Comparison of ENCODE assay signal across 9 mouse cellular contexts in genomic region chr5:122951056-122951912, GRCm38 (mm10). TPM values are rescaled to one million over a fixed set of nuclear protein-coding genes. Genes with fewer than 3 reads are reported as not detected.
DNase-seq lines count a peak whose midpoint lies in the region; ATAC-seq lines count a peak whose summit lies in the region.
"Had no signal": no experiment of that assay in that cellular context is flagged by ENCODE, and none has a peak within 500 bp of the region (broad histone marks: within the 10 kb centered on the region; RNA-seq: fewer than 3 reads in every experiment).

No protein-coding gene starts in this region.

- peak overlapping the region; percentile 47 for H3K4me3 ChIP-seq in embryonic facial prominence, embryonic 13.5 days
- H3K4me3 ChIP-seq in heart, embryonic 13.5 days, result peak overlapping the region; percentile 57
- H3K4me3 ChIP-seq in kidney, embryonic 14.5 days (ENCODE audit: low read length), result peak overlapping the region; percentile 41
- peak overlapping the region; percentile 47 for H3K4me3 ChIP-seq in liver, embryonic 13.5 days (replicated peaks)

- DNase-seq in urinary bladder, adult 18-20 months (ENCODE audit: low spot score in 2 of 2), result peak; percentile 46 to 49
- DNase-seq in urinary bladder, postnatal 25 days (ENCODE audit: low spot score), result no peak
- DNase-seq in liver, embryonic 13.5 days, result peak; percentile 8
- peak; percentile 83 for DNase-seq in splenic B cell, adult 2 months (ENCODE audit: low read depth, low spot score)

- WGBS in embryonic facial prominence, embryonic 13.5 days, result 2% methylated on average over 30 of the region's 30 CpGs
- WGBS in heart, embryonic 13.5 days, result 5% methylated on average over 30 of the region's 30 CpGs
- 6% methylated on average over 30 of the region's 30 CpGs for WGBS in kidney, embryonic 14.5 days
- 18% methylated on average over 30 of the region's 30 CpGs for WGBS in liver, embryonic 13.5 days (ENCODE audit: insufficient replicate concordance)

- 0 out of 2 replicates have a peak, but pooled peaks have one; percentile 16 for ATAC-seq in embryonic facial prominence, embryonic 13.5 days (ENCODE audit: insufficient number of reproducible peaks, insufficient read depth, low FRiP score, low TSS enrichment, low read depth)
- peak; percentile 39; the same call in 1 of the 2 replicates for ATAC-seq in heart, embryonic 13.5 days (ENCODE audit: extremely low read depth, insufficient number of reproducible peaks, low FRiP score, low TSS enrichment)
- peak; percentile 69 for ATAC-seq in kidney, embryonic 14.5 days (ENCODE audit: low FRiP score, low TSS enrichment)
- peak; percentile 37; the same call in 1 of the 2 replicates for ATAC-seq in liver, embryonic 13.5 days (ENCODE audit: low read depth)
- peak; percentile 40 for ATAC-seq in monocyte, adult 5-6 weeks (replicated peaks; ENCODE audit: insufficient number of reproducible peaks, low FRiP score, low TSS enrichment, poor library complexity, severe bottlenecking)

- peaks cover 44% of the 10 kb centered on the region for H3K27me3 ChIP-seq in embryonic facial prominence, embryonic 13.5 days
- H3K27me3 ChIP-seq in heart, embryonic 13.5 days (replicated peaks), result peaks cover 48% of the 10 kb centered on the region
- peaks cover 16% of the 10 kb centered on the region for H3K27me3 ChIP-seq in kidney, embryonic 14.5 days (ENCODE audit: control insufficient read depth, insufficient read depth, low read length)
- H3K27me3 ChIP-seq in liver, embryonic 13.5 days, result peaks cover 57% of the 10 kb centered on the region
- H3K27me3 ChIP-seq in splenic B cell, adult 2 months (ENCODE audit: control insufficient read depth, insufficient read depth, low read length, poor library complexity, severe bottlenecking), result no peaks in the 10 kb centered on the region
- H3K27me3 ChIP-seq: CH12.LX had no signal

- H3K27ac ChIP-seq in embryonic facial prominence, embryonic 13.5 days, result no peak overlapping the region
- H3K27ac ChIP-seq in heart, embryonic 13.5 days (replicated peaks), result peak overlapping the region; percentile 84
- peak overlapping the region; percentile 24; the same call in 1 of the 2 replicates for H3K27ac ChIP-seq in kidney, embryonic 14.5 days (ENCODE audit: low read depth, low read length)
- H3K27ac ChIP-seq in liver, embryonic 13.5 days, result no peak overlapping the region

- peaks cover 41% of the 10 kb centered on the region for H3K4me1 ChIP-seq in embryonic facial prominence, embryonic 13.5 days
- peaks cover 31% of the 10 kb centered on the region for H3K4me1 ChIP-seq in heart, embryonic 13.5 days
- peaks cover 25% of the 10 kb centered on the region for H3K4me1 ChIP-seq in kidney, embryonic 14.5 days (ENCODE audit: control insufficient read depth, insufficient read depth, low read length)
- H3K4me1 ChIP-seq in liver, embryonic 13.5 days (replicated peaks), result peaks cover 25% of the 10 kb centered on the region

- peak overlapping the region; percentile 89 for H3K4me2 ChIP-seq in embryonic facial prominence, embryonic 13.5 days
- peak overlapping the region; percentile 75 for H3K4me2 ChIP-seq in heart, embryonic 13.5 days
- H3K4me2 ChIP-seq in kidney, embryonic 14.5 days (replicated peaks; ENCODE audit: low read depth, low read length), result peak overlapping the region; percentile 84
- peak overlapping the region; percentile 69 for H3K4me2 ChIP-seq in liver, embryonic 13.5 days

- peak overlapping the region; percentile 66 for H3K9ac ChIP-seq in embryonic facial prominence, embryonic 13.5 days
- H3K9ac ChIP-seq in heart, embryonic 13.5 days, result peak overlapping the region; percentile 81
- peak overlapping the region; percentile 53 for H3K9ac ChIP-seq in kidney, embryonic 14.5 days (ENCODE audit: low read depth, low read length)
- peak overlapping the region; percentile 41 for H3K9ac ChIP-seq in liver, embryonic 13.5 days

- no peaks in the 10 kb centered on the region for H3K9me3 ChIP-seq in embryonic facial prominence, embryonic 13.5 days
- H3K9me3 ChIP-seq in heart, embryonic 13.5 days, result no peaks in the 10 kb centered on the region
- no peaks in the 10 kb centered on the region for H3K9me3 ChIP-seq in kidney, embryonic 14.5 days (ENCODE audit: control insufficient read depth, low read length)
- H3K9me3 ChIP-seq in liver, embryonic 13.5 days (replicated peaks), result no peaks in the 10 kb centered on the region

- H3K36me3 ChIP-seq in embryonic facial prominence, embryonic 13.5 days, result no peaks in the 10 kb centered on the region
- peaks cover 15% of the 10 kb centered on the region for H3K36me3 ChIP-seq in heart, embryonic 13.5 days
- H3K36me3 ChIP-seq in kidney, embryonic 14.5 days (ENCODE audit: control insufficient read depth, insufficient read depth, low read length), result peaks cover 11% of the 10 kb centered on the region; the same call in 1 of the 2 replicates
- H3K36me3 ChIP-seq in liver, embryonic 13.5 days, result no peaks in the 10 kb centered on the region
- H3K36me3 ChIP-seq in splenic B cell, adult 2 months (ENCODE audit: control insufficient read depth, insufficient read depth, low read length, poor library complexity, severe bottlenecking), result peaks cover 3% of the 10 kb centered on the region; the same call in 1 of the 2 replicates

RNA-seq across cellular contexts. Expression of gene Kdm2b, which starts 38.3 kb away (rescaled TPM):
- 61.6 and 61.9 TPM in 2 replicates for polyA plus RNA-seq in embryonic facial prominence, embryonic 13.5 days (2015; fragmentation: Nextera tagmentation; extraction: Ambion mirVana)
- 26.3 and 28.2 TPM in 2 replicates for polyA plus RNA-seq in heart, embryonic 13.5 days (2015; fragmentation: Nextera tagmentation; extraction: Ambion mirVana)
- polyA plus RNA-seq in kidney, embryonic 14.5 days (2014; fragmentation: Nextera tagmentation; extraction: Ambion mirVana), result 59.1 and 105 TPM in 2 replicates
- 21.3 and 23.6 TPM in 2 replicates for polyA plus RNA-seq in liver, embryonic 13.5 days (2015; fragmentation: Nextera tagmentation; extraction: Ambion mirVana)
- total RNA-seq in monocyte, adult 5-6 weeks (2017), result 24.1 to 26.8 TPM (median 25.5 TPM) in 3 replicates

Comparison
In these comparisons a context has a peak if more than half of its experiments do, and no peak if none do; other contexts are left out.
1. ATAC-seq: peak in every context shown above with its lines; median percentile 69 in kidney, embryonic 14.5 days; 40 in monocyte, adult 5-6 weeks; 39 in heart, embryonic 13.5 days; 37 in liver, embryonic 13.5 days; 16 in embryonic facial prominence, embryonic 13.5 days.
2. H3K27ac ChIP-seq: peak in heart, embryonic 13.5 days (single experiment) and kidney, embryonic 14.5 days (single experiment); none in embryonic facial prominence, embryonic 13.5 days (single experiment) and liver, embryonic 13.5 days (single experiment).
3. Peak in every context shown above with its lines, with median percentiles within 50 percentile points of each other: H3K4me2 ChIP-seq, H3K4me3 ChIP-seq and H3K9ac ChIP-seq.